Mouse (Mus musculus) hindbrain, embryonic 15.5 days (tissue): ENCODE results near the gene Cirbp. TPM values are rescaled to one million over a fixed set of nuclear protein-coding genes. Genes with fewer than 3 reads are reported as not detected.
A peak's percentile ranks its signal among the peaks of the same experiment; 100 is the strongest.

ENCODE experiments used
- ATAC-seq: fragments of 200-750 bp; cut with Nextera tagmentation; 2 replicates; pipeline ENCODE4 v1.8.0; 2017; ENCODE audit warnings: low read depth, moderate number of reproducible peaks, moderate TSS enrichment; ENCODE audit not compliant: low FRiP score
- H3K27ac ChIP-seq: fragments of 300-500 bp; sonication (generic); replicated peaks from 2 replicates; pipeline ENCODE4 v1.5.1; 2015; ENCODE audit warnings: mild to moderate bottlenecking, inconsistent platforms
- H3K27me3 ChIP-seq: fragments of 300-500 bp; sonication (generic); 2 replicates; pipeline ENCODE4 v1.6.1; 2015; ENCODE audit warnings: control low read depth, inconsistent platforms
- H3K36me3 ChIP-seq: fragments of 300-500 bp; sonication (generic); 2 replicates; pipeline ENCODE4 v1.6.1; 2015; ENCODE audit warnings: control low read depth, inconsistent platforms
- H3K4me1 ChIP-seq: fragments of 300-500 bp; sonication (generic); replicated peaks from 2 replicates; pipeline ENCODE4 v1.6.1; 2015; ENCODE audit warnings: control low read depth, inconsistent platforms
- H3K4me2 ChIP-seq: fragments of 300-500 bp; sonication (generic); 2 replicates; pipeline ENCODE4 v1.6.1; 2015; ENCODE audit warnings: moderate library complexity, mild to moderate bottlenecking, inconsistent platforms
- H3K4me3 ChIP-seq: fragments of 300-500 bp; sonication (generic); 2 replicates; pipeline ENCODE4 v1.5.1; 2015; ENCODE audit warnings: mild to moderate bottlenecking, inconsistent platforms
- H3K9ac ChIP-seq: fragments of 300-500 bp; sonication (generic); 2 replicates; pipeline ENCODE4 v1.6.1; 2015; ENCODE audit warnings: inconsistent platforms
- H3K9me3 ChIP-seq: fragments of 300-500 bp; sonication (generic); 2 replicates; pipeline ENCODE4 v1.6.1; 2016; ENCODE audit warnings: control low read depth, inconsistent platforms
- WGBS: fragments of 180-500 bp; shearing (Covaris S2); methylation state at CpG from one replicate; pipeline ENCODE4 v1.1.7; 2015; 5-methylcytosine and 5-hydroxymethylcytosine counted together
- polyA plus RNA-seq: library from polyadenylated mRNA; unstranded; fragments of >200 nt; fragmentation: Nextera tagmentation; extraction: Ambion mirVana; gene quantifications from 2 replicates; pipeline ENCODE4 v1.2.1, GENCODE M21; 2015

Cirbp gene
- polyA plus RNA-seq, 1 experiment from 2014 or later, result 319 TPM

DNA sequence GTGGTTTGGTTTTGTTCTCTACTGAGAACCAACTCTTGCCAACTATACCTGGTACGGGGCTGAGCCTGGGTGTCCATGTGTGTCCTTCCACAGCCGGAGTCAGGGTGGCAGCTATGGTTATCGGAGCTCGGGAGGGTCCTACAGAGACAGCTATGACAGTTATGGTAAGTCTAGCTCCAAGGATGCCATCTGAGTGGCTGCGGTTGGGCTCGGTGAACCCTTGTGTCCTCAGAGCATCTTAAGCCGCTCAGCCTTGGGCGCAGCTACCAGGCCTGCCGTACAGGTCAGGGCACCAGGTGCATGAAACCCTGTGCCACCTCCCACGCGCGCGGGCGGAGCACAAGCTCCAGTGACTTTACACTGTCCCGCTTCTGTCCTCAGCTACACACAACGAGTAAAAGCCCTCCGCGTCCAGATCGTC, 4.8 kb downstream of the Cirbp start:
- ATAC-seq, result no peak
- Histone ChIP-seq H3K4me1 (peaks cover 57% of the 10 kb centered on the region), H3K9ac (no peak overlapping the region), H3K36me3 (peaks cover 25% of the 10 kb centered on the region), H3K4me2 (no peak overlapping the region), H3K27me3 (no peaks in the 10 kb centered on the region), H3K9me3 (no peaks in the 10 kb centered on the region), H3K27ac (no peak overlapping the region), H3K4me3 (no peak overlapping the region)
- WGBS, result 97% methylated on average over 19 of the region's 19 CpGs

DNA sequence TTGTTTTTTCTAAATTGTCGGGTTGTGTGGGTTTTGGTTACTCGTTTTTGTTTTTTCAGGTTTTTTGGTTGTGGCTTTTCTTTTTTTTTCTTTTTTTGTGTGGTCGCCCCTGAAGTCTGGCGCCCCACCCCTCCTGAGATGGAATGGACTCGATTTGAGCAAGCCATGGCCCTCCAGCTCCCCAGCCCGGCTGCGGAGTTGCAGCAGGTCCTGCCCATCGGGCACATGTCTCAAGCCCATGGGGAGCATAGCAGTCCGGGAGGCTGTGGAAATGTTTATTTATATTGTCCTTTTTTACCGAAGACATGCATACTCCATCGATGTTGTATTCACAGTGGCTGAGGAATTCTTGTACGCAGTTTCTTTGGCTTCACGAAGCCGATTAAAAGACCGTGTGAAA, 5.5 kb downstream of the Cirbp start:
- no peaks in the 10 kb centered on the region for H3K9me3 ChIP-seq
- H3K9ac ChIP-seq, result no peak overlapping the region
- no peak for ATAC-seq
- no peaks in the 10 kb centered on the region for H3K27me3 ChIP-seq
- peaks cover 25% of the 10 kb centered on the region for H3K36me3 ChIP-seq
- H3K27ac ChIP-seq, result peak overlapping the region; percentile 89; the same call in 1 of the 2 replicates
- 92% methylated on average over 15 of the region's 15 CpGs for WGBS
- no peak overlapping the region for H3K4me3 ChIP-seq
- peaks cover 55% of the 10 kb centered on the region for H3K4me1 ChIP-seq
- H3K4me2 ChIP-seq, result 0 out of 2 replicates have a peak overlapping the region, but pooled peaks have one; percentile 76

DNA sequence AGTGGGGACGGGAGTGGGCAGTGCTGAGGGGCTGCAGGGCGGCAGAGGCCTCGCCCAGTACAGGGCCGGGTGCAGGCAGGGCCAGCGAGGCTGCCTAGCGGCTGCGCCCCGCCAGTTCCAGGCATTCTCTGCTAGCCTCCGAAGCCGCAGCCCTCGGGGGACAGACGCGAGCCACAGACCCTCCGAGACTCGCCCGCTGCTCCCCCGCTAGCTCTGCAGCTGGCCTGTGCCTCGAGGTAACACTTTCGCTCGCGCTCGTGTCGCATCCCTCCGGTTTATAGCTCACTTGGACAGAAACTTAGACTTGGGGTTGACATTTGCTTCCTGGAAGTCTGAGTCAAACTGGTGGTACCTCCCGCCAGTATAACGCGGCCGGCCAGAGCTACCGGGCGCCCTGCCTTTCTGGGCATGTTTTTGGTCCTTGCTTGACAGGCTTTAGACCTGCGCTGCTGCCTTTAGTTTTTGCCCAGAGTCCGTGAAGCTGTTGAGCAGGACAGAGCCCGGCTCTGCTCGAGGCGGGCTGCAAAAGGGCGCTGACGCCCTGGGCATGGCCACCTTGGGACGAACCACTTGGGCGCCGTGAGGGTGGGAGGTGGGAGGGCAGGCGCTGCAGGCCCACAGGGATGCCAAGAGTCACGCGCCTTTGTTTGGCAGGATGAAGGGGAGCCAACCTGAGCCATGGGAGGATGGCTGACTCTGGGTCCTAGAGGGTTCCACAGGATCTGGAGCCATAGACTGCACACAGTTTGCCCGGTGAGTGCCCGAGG, 6.2 kb downstream of the Cirbp start:
- Histone ChIP-seq H3K4me1 (peaks cover 48% of the 10 kb centered on the region), H3K27me3 (no peaks in the 10 kb centered on the region), H3K36me3 (peaks cover 25% of the 10 kb centered on the region), H3K9ac (peak overlapping the region; percentile 56), H3K4me3 (no peak overlapping the region), H3K9me3 (no peaks in the 10 kb centered on the region), H3K27ac (peak overlapping the region; percentile 89), H3K4me2 (peak overlapping the region; percentile 76)
- 82% methylated on average over 45 of the region's 45 CpGs for WGBS
- no peak for ATAC-seq

DNA sequence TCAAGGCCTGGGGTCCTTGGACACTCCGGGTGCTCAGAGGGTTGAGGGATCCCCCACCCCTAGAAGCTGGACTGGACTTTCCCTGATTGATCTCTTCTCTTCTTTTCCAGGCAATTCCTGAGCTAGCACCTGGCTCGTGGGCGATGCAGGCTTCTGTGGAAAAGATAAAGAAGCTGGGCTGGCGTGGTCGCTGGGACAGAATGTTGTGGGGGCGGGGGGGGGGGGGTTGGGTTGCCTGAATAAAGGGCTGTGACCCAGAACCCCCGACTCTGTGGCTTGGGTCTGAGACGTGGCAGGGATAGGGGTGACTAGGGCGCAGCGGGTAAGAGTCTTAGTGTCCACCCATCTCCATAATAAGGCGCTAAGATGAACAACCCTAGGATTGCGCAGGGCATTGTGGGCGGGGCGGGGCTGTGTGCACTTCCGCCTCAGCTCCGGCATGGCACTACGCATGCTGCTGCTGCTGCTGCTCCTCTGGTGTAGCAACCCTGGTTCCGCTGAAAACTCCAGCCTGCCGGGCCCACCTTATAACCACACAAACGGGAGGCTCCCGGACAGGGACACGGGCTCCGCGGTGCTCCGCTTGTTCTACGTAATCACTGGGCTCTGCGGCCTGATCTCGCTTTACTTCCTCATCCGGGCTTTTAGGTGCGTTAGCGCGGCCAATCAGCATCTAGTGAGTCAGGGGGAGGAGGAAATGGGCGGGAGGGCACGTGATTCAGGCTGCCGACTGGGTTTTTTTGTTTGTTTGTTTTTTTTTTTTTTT, 6.9 kb downstream of the Cirbp start, which contains the start of gene 1600002K03Rik:
1600002K03Rik (plus strand) TSS at position 418 of the 766 bp plus-strand sequence.
- ATAC-seq, result peak; percentile 79
- Histone ChIP-seq H3K9ac (peak within 1 kb of the TSS; percentile 56), H3K36me3 (peaks cover 25% of the 10 kb centered on the region), H3K4me3 (peak within 1 kb of the TSS; percentile 49), H3K4me2 (peak within 1 kb of the TSS; percentile 76), H3K27me3 (no peaks in the 10 kb centered on the region), H3K4me1 (peaks cover 45% of the 10 kb centered on the region), H3K27ac (peak within 1 kb of the TSS; percentile 89), H3K9me3 (no peaks in the 10 kb centered on the region)
- 9% methylated on average over 33 of the region's 35 CpGs for WGBS

DNA sequence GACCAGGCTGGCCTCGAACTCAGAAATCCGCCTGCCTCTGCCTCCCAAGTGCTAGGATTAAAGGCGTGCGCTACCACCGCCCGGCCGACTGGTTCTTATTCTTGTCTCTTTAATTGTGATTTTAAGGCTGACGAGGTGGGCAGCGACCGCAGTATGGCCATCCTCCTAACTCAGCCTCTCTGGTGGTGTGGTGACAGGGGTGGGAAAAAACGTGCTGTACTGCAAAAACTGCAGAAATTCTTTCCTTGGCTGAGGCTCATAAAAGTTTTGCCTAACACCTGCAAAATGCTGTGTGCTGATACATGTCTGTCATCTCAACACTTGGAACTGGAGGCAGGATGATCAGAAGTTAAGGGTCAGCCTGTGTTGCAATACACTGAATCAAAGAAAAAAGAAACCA, 7.6 kb downstream of the Cirbp start:
- no peak for ATAC-seq
- H3K4me3 ChIP-seq, result peak overlapping the region; percentile 49
- H3K27me3 ChIP-seq, result no peaks in the 10 kb centered on the region
- H3K36me3 ChIP-seq, result peaks cover 25% of the 10 kb centered on the region
- H3K4me2 ChIP-seq, result peak overlapping the region; percentile 76
- H3K4me1 ChIP-seq, result peaks cover 45% of the 10 kb centered on the region
- WGBS, result 5% methylated on average over 11 of the region's 11 CpGs
- H3K9me3 ChIP-seq, result no peaks in the 10 kb centered on the region
- H3K27ac ChIP-seq, result peak overlapping the region; percentile 89
- H3K9ac ChIP-seq, result peak overlapping the region; percentile 56

GRCm38 (mm10) chr10:80173955-80174640, 8.3 kb downstream of the Cirbp start:
- Histone ChIP-seq H3K4me3 (no peak overlapping the region), H3K27ac (no peak overlapping the region), H3K9ac (no peak overlapping the region), H3K36me3 (peaks cover 25% of the 10 kb centered on the region), H3K27me3 (no peaks in the 10 kb centered on the region), H3K4me2 (no peak overlapping the region), H3K9me3 (no peaks in the 10 kb centered on the region), H3K4me1 (peaks cover 39% of the 10 kb centered on the region)
- ATAC-seq, result no peak
- WGBS, result 88% methylated on average over 10 of the region's 10 CpGs

- no peak for ATAC-seq
- Histone ChIP-seq H3K4me1 (peaks cover 33% of the 10 kb centered on the region), H3K9me3 (no peaks in the 10 kb centered on the region), H3K9ac (no peak overlapping the region), H3K27ac (no peak overlapping the region), H3K4me2 (no peak overlapping the region), H3K36me3 (peaks cover 25% of the 10 kb centered on the region), H3K4me3 (no peak overlapping the region), H3K27me3 (no peaks in the 10 kb centered on the region)
- WGBS, result 44% methylated on average over 2 of the region's 2 CpGs
These were observed 8.9 kb downstream of the Cirbp start for GRCm38 (mm10) chr10:80174705-80175104.

- no peaks in the 10 kb centered on the region for H3K9me3 ChIP-seq
- no peaks in the 10 kb centered on the region for H3K27me3 ChIP-seq
- no peak overlapping the region for H3K4me3 ChIP-seq
- H3K27ac ChIP-seq, result no peak overlapping the region
- H3K4me2 ChIP-seq, result no peak overlapping the region
- 0 out of 2 replicates have a peak, but pooled peaks have one; percentile 5 for ATAC-seq
- H3K36me3 ChIP-seq, result peaks cover 17% of the 10 kb centered on the region
- WGBS, result 19% methylated on average over 4 of the region's 4 CpGs
- H3K4me1 ChIP-seq, result peaks cover 37% of the 10 kb centered on the region
- H3K9ac ChIP-seq, result no peak overlapping the region
These were observed 9.9 kb downstream of the Cirbp start for GRCm38 (mm10) chr10:80175536-80176269.

GRCm38 (mm10) chr10:80176270-80176834, 10.6 kb downstream of the Cirbp start:
- no peak overlapping the region for H3K4me2 ChIP-seq
- no peak overlapping the region for H3K9ac ChIP-seq
- 74% methylated on average over 5 of the region's 5 CpGs for WGBS
- H3K9me3 ChIP-seq, result no peaks in the 10 kb centered on the region
- no peak overlapping the region for H3K4me3 ChIP-seq
- no peak overlapping the region for H3K27ac ChIP-seq
- peaks cover 41% of the 10 kb centered on the region for H3K4me1 ChIP-seq
- peaks cover 10% of the 10 kb centered on the region for H3K36me3 ChIP-seq
- no peak for ATAC-seq
- no peaks in the 10 kb centered on the region for H3K27me3 ChIP-seq

DNA sequence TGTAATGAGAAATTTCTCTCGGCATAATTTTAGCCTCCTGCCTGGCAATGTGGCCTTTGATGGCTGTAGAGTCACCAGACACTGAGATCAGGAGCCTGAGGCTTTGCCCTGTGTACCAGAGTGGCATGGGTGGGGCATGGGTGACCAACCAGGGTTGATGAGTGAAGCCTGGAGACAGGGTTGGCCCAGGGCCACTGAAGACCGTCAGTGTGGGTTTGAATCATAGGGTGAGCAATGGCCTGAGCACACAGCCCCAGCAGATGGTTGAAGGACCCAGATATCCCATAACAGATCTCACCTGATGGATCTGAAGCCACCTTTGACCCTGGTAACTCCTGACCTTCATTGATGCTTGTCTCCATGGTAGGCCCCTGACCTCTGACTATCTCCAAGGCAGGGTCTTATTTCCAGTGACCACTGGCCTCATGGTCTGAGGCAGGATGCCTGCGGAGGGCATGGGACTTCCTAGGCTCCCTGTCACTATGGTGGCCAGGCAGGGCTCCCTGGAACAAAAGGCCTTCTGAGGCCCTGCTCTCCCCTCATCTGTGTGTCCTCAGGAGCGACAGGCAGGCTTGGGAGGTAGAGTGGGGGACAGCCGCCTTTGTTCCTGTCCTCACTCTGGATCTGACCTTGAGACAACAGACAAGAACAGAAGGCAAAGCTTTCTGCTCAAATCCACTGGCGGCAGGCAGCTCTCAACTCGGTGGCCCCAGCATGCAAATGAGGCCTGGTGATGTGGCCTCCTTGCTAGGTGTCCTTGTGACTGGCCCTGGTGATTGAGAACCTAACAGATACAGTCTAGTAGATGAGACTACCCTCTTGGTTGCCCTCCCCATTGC, 11.9 kb downstream of the Cirbp start:
- WGBS, result 45% methylated on average over 7 of the region's 7 CpGs
- Histone ChIP-seq H3K36me3 (no peaks in the 10 kb centered on the region), H3K9me3 (no peaks in the 10 kb centered on the region), H3K4me2 (no peak overlapping the region), H3K4me3 (no peak overlapping the region), H3K27ac (no peak overlapping the region), H3K9ac (no peak overlapping the region), H3K4me1 (peaks cover 40% of the 10 kb centered on the region), H3K27me3 (no peaks in the 10 kb centered on the region)
- ATAC-seq, result no peak
